Mouse (Mus musculus): Measurements from ENCODE around the gene Olfr816.
"Not testable (repeated sequence)": the region's sequence is repeated elsewhere in the genome, so short reads cannot be mapped to it uniquely, and the experiment has no call there.

Olfr816 gene

DNA sequence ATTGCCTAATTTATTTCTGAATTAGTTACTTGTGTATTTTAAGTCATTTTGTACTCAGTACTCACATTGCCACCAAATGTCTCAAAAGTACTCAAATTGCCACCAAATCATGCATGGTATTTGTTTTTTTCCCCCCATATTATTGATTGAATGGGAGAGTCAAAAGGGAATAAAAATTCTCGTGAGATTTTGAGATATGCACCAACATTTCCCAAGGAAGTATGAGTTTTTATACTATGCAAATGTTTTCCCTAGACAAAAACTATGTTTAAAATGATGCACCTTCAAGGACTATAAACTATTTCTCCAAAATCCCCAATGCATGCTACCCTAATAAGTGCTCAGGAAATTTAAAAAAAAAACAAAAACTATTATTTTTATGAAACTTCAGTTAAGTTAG lies at the start of gene Olfr816:
TSS of gene Olfr816 (minus strand) at position 101 of the 400 bp plus-strand sequence.
- no peak for DNase-seq (ENCODE audit: low spot score)

DNA sequence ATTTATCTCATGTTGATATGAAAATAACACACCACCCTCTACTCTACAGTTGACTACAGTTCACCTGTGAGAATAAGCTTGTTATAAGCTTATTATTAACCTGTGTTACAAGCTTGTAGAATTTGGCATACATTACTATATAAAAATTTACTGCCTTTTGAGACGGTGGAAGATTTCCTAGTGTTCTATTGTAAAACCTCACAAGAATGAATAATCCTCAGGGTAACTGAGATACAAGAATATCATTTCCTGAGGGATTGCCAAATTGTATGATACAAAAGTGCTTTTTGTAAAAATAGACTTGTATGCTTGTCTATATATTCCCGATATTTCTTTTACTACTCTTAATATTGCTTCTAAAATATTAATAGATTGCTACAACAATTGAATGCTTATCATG lies 33.6 kb upstream of the Olfr816 start, which contains the start of gene Olfr818:
TSS of gene Olfr818 (minus strand) at position 101 of the 400 bp plus-strand sequence.
- no peak for DNase-seq (ENCODE audit: low spot score)

DNA sequence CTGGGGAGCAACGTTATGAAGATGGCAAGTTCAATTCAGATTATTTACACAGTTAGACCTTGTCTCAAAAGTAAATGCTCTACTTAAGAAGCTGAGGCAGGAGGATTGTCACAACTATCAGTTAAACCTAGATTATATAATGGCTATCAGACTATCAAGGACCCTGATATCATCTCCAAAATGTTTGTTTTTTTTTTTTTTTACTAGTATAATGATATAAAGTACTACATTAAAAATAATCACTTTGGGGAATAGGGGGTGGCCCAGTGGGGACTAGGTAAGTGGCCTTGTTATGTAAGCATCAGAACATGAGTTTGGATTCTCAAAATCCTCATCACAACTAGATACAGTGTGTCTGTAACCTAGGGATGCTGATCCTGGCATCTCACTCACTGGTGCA lies 9.6 kb downstream of the Olfr816 start, which contains the start of gene Olfr815:
TSS of gene Olfr815 (minus strand) at position 101 of the 400 bp plus-strand sequence.
- not testable (repeated sequence) for DNase-seq (ENCODE audit: low spot score)

DNA sequence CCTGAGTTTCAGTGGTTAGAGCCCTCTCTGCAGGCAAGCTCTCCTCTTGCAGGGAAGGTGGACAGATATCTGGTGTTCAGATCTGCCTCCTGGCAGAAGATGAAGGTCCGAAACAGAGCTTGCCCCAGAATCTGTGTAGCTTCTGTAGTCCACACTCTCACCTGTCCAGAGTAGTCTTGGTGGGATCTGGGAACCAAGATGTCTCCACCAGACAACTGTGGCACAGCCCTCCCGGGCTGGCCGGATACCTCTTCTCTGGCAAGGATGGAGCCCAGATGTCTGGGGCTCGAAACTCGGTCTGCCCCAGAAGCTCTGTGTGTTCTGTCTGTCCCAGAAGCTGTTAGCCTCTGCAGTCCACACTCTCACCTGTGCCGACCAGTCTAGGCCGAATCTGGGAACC lies 29.5 kb downstream of the Olfr816 start:
- DNase-seq (ENCODE audit: low spot score): no peak

DNA sequence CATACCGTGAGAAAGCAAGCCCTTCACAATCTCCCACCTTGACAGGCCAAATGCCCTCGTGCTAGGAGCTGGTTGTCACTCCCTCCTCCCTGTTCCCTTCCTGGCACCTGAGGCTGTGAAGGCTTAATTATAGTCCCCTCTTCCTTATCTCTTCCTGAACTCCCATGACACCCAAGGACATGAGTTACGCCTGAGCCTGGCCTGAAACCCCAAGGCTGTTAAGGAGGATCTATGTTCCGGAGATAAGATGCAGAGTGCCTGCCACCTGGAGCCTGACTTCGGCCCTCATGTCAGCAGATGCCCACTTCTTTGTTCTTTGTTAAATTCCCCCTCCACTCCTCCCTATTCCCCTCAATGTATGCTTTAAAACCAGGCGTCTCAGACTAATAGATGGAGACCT lies 29.9 kb downstream of the Olfr816 start:
- DNase-seq (ENCODE audit: low spot score): not testable (repeated sequence)

DNA sequence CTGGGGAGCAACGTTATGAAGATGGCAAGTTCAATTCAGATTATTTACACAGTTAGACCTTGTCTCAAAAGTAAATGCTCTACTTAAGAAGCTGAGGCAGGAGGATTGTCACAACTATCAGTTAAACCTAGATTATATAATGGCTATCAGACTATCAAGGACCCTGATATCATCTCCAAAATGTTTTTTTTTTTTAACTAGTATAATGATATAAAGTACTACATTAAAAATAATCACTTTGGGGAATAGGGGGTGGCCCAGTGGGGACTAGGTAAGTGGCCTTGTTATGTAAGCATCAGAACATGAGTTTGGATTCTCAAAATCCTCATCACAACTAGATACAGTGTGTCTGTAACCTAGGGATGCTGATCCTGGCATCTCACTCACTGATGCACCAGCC lies 35.6 kb downstream of the Olfr816 start, which contains the start of gene Olfr814:
TSS of gene Olfr814 (minus strand) at position 101 of the 400 bp plus-strand sequence.
- not testable (repeated sequence) for DNase-seq (ENCODE audit: low spot score)

All from left cerebral cortex, adult 11 months (tissue).